Mouse (Mus musculus) ovary, postnatal 14 days (tissue): ENCODE measurements around the gene Mcoln3.
A peak's percentile ranks its signal among the peaks of the same experiment; 100 is the strongest.

Experiments used
- DNase-seq: peaks from one replicate; pipeline ENCODE4 v3.0.0; 2022; ENCODE audit warnings: low spot score

Gene Mcoln3

GRCm38 (mm10) chr3:146174215-146174614, 57.0 kb downstream of the Mcoln3 start:
- no peak for DNase-seq

- DNase-seq, result no peak
Observed at GRCm38 (mm10) chr3:146177295-146177694, 60.0 kb downstream of the Mcoln3 start.

- DNase-seq, result peak; percentile 61
Observed at GRCm38 (mm10) chr3:146177748-146178582, 60.7 kb downstream of the Mcoln3 start.

GRCm38 (mm10) chr3:146180341-146180740, 63.1 kb downstream of the Mcoln3 start:
- no peak for DNase-seq

GRCm38 (mm10) chr3:146180986-146181385, 63.7 kb downstream of the Mcoln3 start:
- DNase-seq, result peak; percentile 59

- peak; percentile 55 for DNase-seq
Observed at GRCm38 (mm10) chr3:146184992-146185657, 67.9 kb downstream of the Mcoln3 start.

GRCm38 (mm10) chr3:146186033-146186432, 68.8 kb downstream of the Mcoln3 start:
- no peak for DNase-seq

- no peak for DNase-seq
Observed at GRCm38 (mm10) chr3:146189933-146190332, 72.7 kb downstream of the Mcoln3 start.
